Mouse (Mus musculus) left cerebral cortex, postnatal 10 days (tissue): ENCODE measurements around the gene Tada1. TPM values are rescaled to one million over a fixed set of nuclear protein-coding genes. Genes with fewer than 3 reads are reported as not detected.

ENCODE experiments used
- DNase-seq, 2 experiments: peaks; one replicate each; pipeline ENCODE4 v3.0.0; 2021 to 2022; ENCODE audit warnings: low spot score in 2 of 2, mixed read lengths in 1 of 2; ENCODE audit errors: extremely low spot score in 1 of 2
- intact Hi-C: fragments of 180-260 bp; cut with DNase I; formaldehyde crosslinking; loops from one replicate; pipeline ENCODE4 v1.15.1; 2025
- total RNA-seq, 2 experiments: library from RNA; stranded (reverse); gene quantifications; 2 replicates each; pipeline ENCODE4 v1.2.3; 2021

Gene Tada1
- 10 to 100 TPM; 33.3 to 36.3 TPM for total RNA-seq

- peak; percentile 93 to 94 for DNase-seq
- intact Hi-C loops = loop anchor here (10.0 kb wide), 1 partner anchor 374 kb away; the partner anchor contains the start of gene Pou2f1
Measured at GRCm38 (mm10) chr1:166379013-166379629, at the start of gene Tada1. TSS of gene Tada1 (plus strand) at chr1:166379097.

GRCm38 (mm10) chr1:166330752-166331151 is 48.1 kb upstream of the Tada1 start:
- DNase-seq = peak in 1 of 2 experiments; percentile 40
- intact Hi-C loops = no loop called here

- intact Hi-C loops = no loop called here
- DNase-seq = no peak
Measured at GRCm38 (mm10) chr1:166339110-166339509, 39.8 kb upstream of the Tada1 start.

GRCm38 (mm10) chr1:166342060-166342459 is 36.8 kb upstream of the Tada1 start:
- no peak for DNase-seq
- intact Hi-C loops = no loop called here

GRCm38 (mm10) chr1:166342539-166342938 is 36.4 kb upstream of the Tada1 start:
- intact Hi-C loops = no loop called here
- no peak for DNase-seq

- intact Hi-C loops = no loop called here
- DNase-seq = no peak
Measured at GRCm38 (mm10) chr1:166343586-166343985, 35.3 kb upstream of the Tada1 start.

- no peak for DNase-seq
- intact Hi-C loops = no loop called here
Measured at GRCm38 (mm10) chr1:166344300-166345077, 34.4 kb upstream of the Tada1 start.

- intact Hi-C loops = no loop called here
- no peak for DNase-seq
Measured at GRCm38 (mm10) chr1:166345602-166346001, 33.3 kb upstream of the Tada1 start.

- intact Hi-C loops = no loop called here
- no peak for DNase-seq
Measured at GRCm38 (mm10) chr1:166346906-166347305, 32.0 kb upstream of the Tada1 start.

- intact Hi-C loops = no loop called here
- DNase-seq = no peak
Measured at GRCm38 (mm10) chr1:166349341-166349740, 29.6 kb upstream of the Tada1 start.

GRCm38 (mm10) chr1:166349751-166350150 is 29.1 kb upstream of the Tada1 start:
- intact Hi-C loops = no loop called here
- no peak for DNase-seq

GRCm38 (mm10) chr1:166360157-166360855 is 18.6 kb upstream of the Tada1 start:
- DNase-seq = peak; percentile 87 to 92
- intact Hi-C loops = loop anchor here (2.0 to 10.0 kb wide), 3 partner anchors 103 to 586 kb away; no protein-coding TSS in a partner anchor

GRCm38 (mm10) chr1:166360896-166361295 is 18.0 kb upstream of the Tada1 start:
- intact Hi-C loops = loop anchor here (2.0 to 10.0 kb wide), 3 partner anchors 104 to 586 kb away; no protein-coding TSS in a partner anchor
- no peak for DNase-seq

- intact Hi-C loops = loop anchor here (2.0 to 10.0 kb wide), 3 partner anchors 105 to 587 kb away; no protein-coding TSS in a partner anchor
- DNase-seq = no peak
Measured at GRCm38 (mm10) chr1:166361842-166362241, 17.1 kb upstream of the Tada1 start.

- intact Hi-C loops = loop anchor here (5.0 to 10.0 kb wide), 2 partner anchors 105 to 588 kb away; no protein-coding TSS in a partner anchor
- DNase-seq = no peak
Measured at GRCm38 (mm10) chr1:166362659-166363058, 16.2 kb upstream of the Tada1 start.

GRCm38 (mm10) chr1:166363122-166363521 is 15.8 kb upstream of the Tada1 start:
- intact Hi-C loops = loop anchor here (5.0 to 10.0 kb wide), 2 partner anchors 106 to 588 kb away; no protein-coding TSS in a partner anchor
- DNase-seq = no peak

- no peak for DNase-seq
- intact Hi-C loops = loop anchor here (10.0 kb wide), 1 partner anchor 372 kb away; the partner anchor contains the start of gene Pou2f1
Measured at GRCm38 (mm10) chr1:166377171-166377570, 1.7 kb upstream of the Tada1 start.

- DNase-seq = no peak
- intact Hi-C loops = loop anchor here (10.0 kb wide), 1 partner anchor 374 kb away; the partner anchor contains the start of gene Pou2f1
Measured at GRCm38 (mm10) chr1:166378431-166379012, 375 bp upstream of the Tada1 start.
